13 mouse cellular contexts compared by ENCODE assay signal in genomic region chr16:23326664-23327063, GRCm38 (mm10).
"Had no signal": no experiment of that assay in that cellular context is flagged by ENCODE, and none has a peak within 500 bp of the region (broad histone marks: within the 10 kb centered on the region; RNA-seq: fewer than 3 reads in every experiment).

No protein-coding gene starts in this region.

- ATAC-seq: hindbrain, embryonic 16.5 days; inflammation-experienced regulatory T-cells, adult 6 months; intestine, postnatal 0 days; midbrain, embryonic 13.5 days had no signal

- H3K4me3 ChIP-seq: left cerebral cortex, adult 2 months; limb, embryonic 15.5 days; midbrain, embryonic 13.5 days; myocyte; neural tube, embryonic 15.5 days had no signal

- H3K9ac ChIP-seq: limb, embryonic 15.5 days; midbrain, embryonic 13.5 days; neural tube, embryonic 15.5 days had no signal

- H3K27me3 ChIP-seq: limb, embryonic 15.5 days; midbrain, embryonic 13.5 days; neural tube, embryonic 15.5 days had no signal

- DNase-seq: kidney, adult 8-10 months; kidney, postnatal 25 days; lung, adult 2 months; right cerebral cortex, adult 18-20 months; right cerebral cortex, postnatal 25 days had no signal

- H3K9me3 ChIP-seq: limb, embryonic 15.5 days; midbrain, embryonic 13.5 days; neural tube, embryonic 15.5 days had no signal

- H3K4me2 ChIP-seq: limb, embryonic 15.5 days; midbrain, embryonic 13.5 days; neural tube, embryonic 15.5 days had no signal

- H3K27ac ChIP-seq: left cerebral cortex, adult 2 months; limb, embryonic 15.5 days; midbrain, embryonic 13.5 days; neural tube, embryonic 15.5 days had no signal
